Mouse (Mus musculus) testis, adult 2 months (tissue): Measurements from ENCODE around the gene Tmprss13.

Experiments used
- CTCF ChIP-seq: fragments of 200-500 bp; IDR thresholded peaks from 2 replicates; pipeline ENCODE4 v1.5.1; 2012; ENCODE audit warnings: low read depth, mild to moderate bottlenecking, inconsistent platforms, low read length, moderate library complexity; ENCODE audit not compliant: control insufficient read depth, insufficient read depth, insufficient replicate concordance
- POLR2A ChIP-seq: fragments of 200-500 bp; IDR thresholded peaks from 2 replicates; pipeline ENCODE4 v1.6.1; 2012; ENCODE audit warnings: low read depth, mild to moderate bottlenecking, inconsistent platforms, low read length, moderate library complexity; ENCODE audit not compliant: control insufficient read depth

- no peak for TF ChIP-seq CTCF
- TF ChIP-seq POLR2A, result no peak
Observed at GRCm38 (mm10) chr9:45373896-45374295, 55.0 kb downstream of the Tmprss13 start.
